Mouse (Mus musculus) lung, embryonic 14.5 days (tissue): Measurements from ENCODE around the gene BC049715. TPM values are rescaled to one million over a fixed set of nuclear protein-coding genes. Genes with fewer than 3 reads are reported as not detected.

Experiments used
- ATAC-seq: fragments of 200-750 bp; cut with Nextera tagmentation; 2 replicates; pipeline ENCODE4 v1.8.0; 2017; ENCODE audit warnings: mild to moderate bottlenecking, moderate TSS enrichment, moderate library complexity; ENCODE audit not compliant: insufficient read depth
- DNase-seq: peaks from one replicate; pipeline ENCODE4 v3.0.0-alpha.2; 2015
- H3K27ac ChIP-seq: fragments of 300-500 bp; sonication (generic); 2 replicates; pipeline ENCODE4 v1.5.1; 2014; ENCODE audit warnings: low read depth, mild to moderate bottlenecking, moderate library complexity
- H3K27me3 ChIP-seq: fragments of 300-500 bp; sonication (generic); 2 replicates; pipeline ENCODE4 v1.6.1; 2014; ENCODE audit warnings: low read length, control low read depth; ENCODE audit not compliant: insufficient read depth
- H3K36me3 ChIP-seq: fragments of 300-500 bp; sonication (generic); 2 replicates; pipeline ENCODE4 v1.6.1; 2014; ENCODE audit warnings: control low read depth; ENCODE audit not compliant: insufficient read depth
- H3K4me1 ChIP-seq: fragments of 300-500 bp; sonication (generic); 2 replicates; pipeline ENCODE4 v1.6.1; 2014; ENCODE audit warnings: antibody characterized with exemption, control low read depth; ENCODE audit not compliant: insufficient read depth
- H3K4me2 ChIP-seq: fragments of 300-500 bp; sonication (generic); 2 replicates; pipeline ENCODE4 v1.6.1; 2014; ENCODE audit warnings: mild to moderate bottlenecking
- H3K4me3 ChIP-seq: fragments of 300-500 bp; sonication (generic); 2 replicates; pipeline ENCODE4 v1.5.1; 2014; ENCODE audit warnings: low read depth, low read length
- H3K9ac ChIP-seq: fragments of 300-500 bp; sonication (generic); 2 replicates; pipeline ENCODE4 v1.6.1; 2014
- H3K9me3 ChIP-seq: fragments of 300-500 bp; sonication (generic); 2 replicates; pipeline ENCODE4 v1.6.1; 2016; ENCODE audit warnings: low read depth, low read length, control low read depth
- CTCF ChIP-seq: IDR thresholded peaks from 2 replicates; pipeline ENCODE4 v1.5.1; 2016; ENCODE audit warnings: antibody characterized with exemption, low read depth
- WGBS: fragments of 180-500 bp; shearing (Covaris S2); extraction: QIAGEN DNeasy Blood & Tissue Kit; methylation state at CpG from one replicate; pipeline ENCODE4 v1.1.7; 2014; 5-methylcytosine and 5-hydroxymethylcytosine counted together
- microRNA-seq: library from miRNA; unstranded; fragments of <30 nt; microRNA quantifications from one replicate; pipeline ENCODE4, GENCODE M21; 2016; ENCODE audit warnings: borderline number of aligned reads
- polyA plus RNA-seq: library from polyadenylated mRNA; unstranded; fragments of >200 nt; fragmentation: Nextera tagmentation; extraction: Ambion mirVana; gene quantifications from 2 replicates; pipeline ENCODE4 v1.2.1, GENCODE M21; 2014

Gene BC049715
- polyA plus RNA-seq, 1 experiment from 2014 or later, result 1.5 TPM

GRCm38 (mm10) chr6:136887854-136888253, 60.4 kb downstream of the BC049715 start:
- H3K27ac ChIP-seq, result peak overlapping the region; percentile 68
- H3K27me3 ChIP-seq, result no peaks in the 10 kb centered on the region
- DNase-seq (peak; percentile 84), ATAC-seq (peak; percentile 87)
- H3K36me3 ChIP-seq, result no peaks in the 10 kb centered on the region
- H3K9ac ChIP-seq, result no peak overlapping the region
- no peaks in the 10 kb centered on the region for H3K4me1 ChIP-seq
- no peak for TF ChIP-seq CTCF
- 35% methylated on average over 9 of the region's 9 CpGs for WGBS
- no peaks in the 10 kb centered on the region for H3K9me3 ChIP-seq
- H3K4me3 ChIP-seq, result no peak overlapping the region
- H3K4me2 ChIP-seq, result no peak overlapping the region

- 86% methylated on average over 6 of the region's 6 CpGs for WGBS
- Histone ChIP-seq H3K4me1 (0 out of 2 replicates have a peak, but pooled peaks cover 3% of the 10 kb centered on the region), H3K36me3 (no peaks in the 10 kb centered on the region), H3K9ac (no peak overlapping the region), H3K27ac (peak overlapping the region; percentile 56; the same call in 1 of the 2 replicates), H3K9me3 (no peaks in the 10 kb centered on the region), H3K27me3 (no peaks in the 10 kb centered on the region), H3K4me3 (no peak overlapping the region), H3K4me2 (no peak overlapping the region)
- ATAC-seq (no peak), DNase-seq (no peak)
- no peak for TF ChIP-seq CTCF
These were observed 61.6 kb downstream of the BC049715 start for GRCm38 (mm10) chr6:136889067-136889466.

- H3K27me3 ChIP-seq, result no peaks in the 10 kb centered on the region
- no peak overlapping the region for H3K4me2 ChIP-seq
- 0 out of 2 replicates have a peak, but pooled peaks cover 6% of the 10 kb centered on the region for H3K4me1 ChIP-seq
- H3K4me3 ChIP-seq, result no peak overlapping the region
- 59% methylated on average over 6 of the region's 6 CpGs for WGBS
- peak overlapping the region; percentile 47; the same call in 1 of the 2 replicates for H3K27ac ChIP-seq
- TF ChIP-seq CTCF, result no peak
- DNase-seq, result peak; percentile 52
- ATAC-seq, result no peak
- H3K36me3 ChIP-seq, result no peaks in the 10 kb centered on the region
- no peak overlapping the region for H3K9ac ChIP-seq
- H3K9me3 ChIP-seq, result no peaks in the 10 kb centered on the region
These were observed 62.1 kb downstream of the BC049715 start for GRCm38 (mm10) chr6:136889554-136889953.

Small RNA genes lying within 50 kb of the gene (microRNA-seq; reads per million reads assigned to microRNA genes)
- not detected for gene Gm44364

Other genes starting within 250 kb of the BC049715 start
- 2.9 and 4.3 TPM in 2 replicates for gene Plbd1, start 165.7 kb upstream of the BC049715 start, polyA plus RNA-seq
- 0.08 and 0.14 TPM in 2 replicates for gene Gucy2c, start 45.9 kb upstream of the BC049715 start, polyA plus RNA-seq
- gene Hist4h4, start 23.2 kb upstream of the BC049715 start, polyA plus RNA-seq, result 1.7 and 2.1 TPM in 2 replicates
- gene H2afj, start 19.4 kb upstream of the BC049715 start, polyA plus RNA-seq, result 106 and 108 TPM in 2 replicates
- 130 and 134 TPM in 2 replicates for gene Wbp11, start 607 bp downstream of the BC049715 start, polyA plus RNA-seq
- gene Smco3, start 7.8 kb downstream of the BC049715 start, polyA plus RNA-seq, result 1.6 and 2.9 TPM in 2 replicates
- 3.3 and 3.6 TPM in 2 replicates for gene Art4, start 30.1 kb downstream of the BC049715 start, polyA plus RNA-seq
- 768 and 894 TPM in 2 replicates for gene Mgp, start 48.2 kb downstream of the BC049715 start, polyA plus RNA-seq
- gene Erp27, start 94.6 kb downstream of the BC049715 start, polyA plus RNA-seq, result 1.1 TPM in 2 replicates
- gene Pde6h, start 96.2 kb downstream of the BC049715 start, polyA plus RNA-seq, result not detected in 2 replicates
- 71.9 and 72.6 TPM in 2 replicates for gene Arhgdib, start 114.3 kb downstream of the BC049715 start, polyA plus RNA-seq